Mouse (Mus musculus) central nervous system, embryonic 18 days (tissue): ENCODE measurements around the gene Serinc4. TPM values are rescaled to one million over a fixed set of nuclear protein-coding genes. Genes with fewer than 3 reads are reported as not detected.

Source experiments
- polyA plus RNA-seq: library from polyadenylated mRNA; depleted of rRNA; stranded (reverse); fragments of >200 nt; gene quantifications from 2 replicates; pipeline ENCODE4 v1.2.3, GENCODE M21; 2012; rRNA removed

The Serinc4 gene
- polyA plus RNA-seq, result 5.2 and 5.4 TPM in 2 replicates

DNA sequence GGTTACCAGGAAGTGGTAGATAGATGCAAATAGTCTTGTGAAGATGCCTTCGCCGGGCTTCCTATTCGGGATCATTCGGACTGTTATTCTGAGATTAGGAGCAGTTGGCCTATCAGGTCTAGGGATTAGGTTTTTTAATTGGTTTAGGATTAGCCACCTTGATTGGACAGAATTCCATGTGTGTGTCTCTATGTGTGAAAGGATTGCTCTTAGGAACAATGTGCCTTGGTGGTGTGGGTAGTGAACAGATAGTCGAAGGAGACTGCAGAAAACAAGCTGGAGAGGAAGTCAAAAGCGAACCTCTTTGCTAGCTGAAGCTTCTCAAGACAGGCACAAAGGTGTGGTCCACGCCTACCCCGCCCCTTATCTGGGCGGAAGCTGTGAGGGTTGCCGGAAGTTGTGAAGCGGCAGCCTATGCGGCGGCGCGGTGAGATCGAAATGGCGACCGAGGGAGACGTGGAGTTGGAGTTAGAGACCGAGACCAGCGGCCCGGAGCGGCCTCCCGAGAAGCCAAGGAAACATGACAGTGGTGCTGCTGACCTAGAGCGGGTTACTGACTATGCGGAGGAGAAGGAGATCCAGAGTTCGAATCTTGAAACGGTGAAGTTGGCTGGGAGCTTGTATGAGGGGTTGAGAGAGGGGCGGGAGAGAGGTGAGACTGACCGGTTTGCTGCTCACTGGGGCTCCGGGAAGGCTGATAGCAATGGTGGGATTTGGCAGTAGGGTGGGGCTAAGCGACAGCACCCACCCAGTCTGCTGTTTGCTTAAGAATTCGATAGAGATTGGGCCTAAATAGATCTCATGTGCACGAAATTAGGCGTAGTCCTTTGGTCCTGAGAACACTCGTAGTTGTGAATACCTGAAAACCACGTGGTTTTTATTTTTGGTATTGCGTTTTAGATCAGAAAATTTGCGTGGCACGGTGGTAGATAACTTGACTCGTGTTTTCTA lies at the start of gene Serinc4:
Serinc4 (minus strand) TSS at position 90 of the 951 bp plus-strand sequence.

DNA sequence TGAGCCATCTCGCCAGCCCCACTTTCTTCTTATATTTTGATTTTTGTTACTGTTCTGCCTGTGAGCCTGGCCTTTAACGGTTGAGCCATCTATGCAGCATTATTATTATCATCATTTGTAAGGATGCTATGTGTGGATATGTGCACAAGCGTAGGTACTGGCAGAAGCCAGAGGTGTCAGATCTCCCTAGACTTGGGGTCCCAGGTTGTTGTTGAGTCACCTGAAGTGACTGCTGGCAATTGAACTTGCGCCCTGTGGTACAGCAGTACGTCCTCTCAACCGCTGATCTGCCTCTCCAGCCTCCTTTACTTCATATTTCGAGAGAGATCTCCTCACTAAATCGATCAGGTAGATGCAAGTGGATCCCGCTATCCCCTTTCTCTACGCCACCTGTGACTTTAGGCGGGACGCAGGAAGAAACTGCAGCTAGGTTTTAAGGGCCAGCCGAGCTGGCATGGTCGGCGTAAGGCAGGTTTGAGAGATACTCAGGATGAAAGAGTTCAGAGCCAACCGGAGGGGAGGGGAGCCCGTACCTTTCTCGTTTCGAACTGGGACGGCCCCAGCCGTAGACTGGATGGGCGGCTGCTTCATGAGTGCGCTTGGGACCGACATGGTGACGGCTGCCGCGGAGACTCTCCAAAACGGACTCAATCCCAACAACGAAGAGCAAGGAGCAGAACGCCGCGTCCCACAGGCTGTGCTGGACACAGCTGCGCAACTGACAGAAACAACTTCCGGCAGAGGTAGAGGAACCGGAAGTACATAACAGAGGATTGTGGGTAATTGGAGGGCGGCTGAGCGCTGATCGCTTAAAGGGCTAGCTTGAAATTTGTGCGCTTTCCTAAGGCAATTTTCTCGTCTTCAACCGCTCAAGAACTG lies 17.0 kb upstream of the Serinc4 start, which contains the start of gene Mfap1b:
Mfap1b (minus strand) TSS at position 767 of the 879 bp plus-strand sequence.

DNA sequence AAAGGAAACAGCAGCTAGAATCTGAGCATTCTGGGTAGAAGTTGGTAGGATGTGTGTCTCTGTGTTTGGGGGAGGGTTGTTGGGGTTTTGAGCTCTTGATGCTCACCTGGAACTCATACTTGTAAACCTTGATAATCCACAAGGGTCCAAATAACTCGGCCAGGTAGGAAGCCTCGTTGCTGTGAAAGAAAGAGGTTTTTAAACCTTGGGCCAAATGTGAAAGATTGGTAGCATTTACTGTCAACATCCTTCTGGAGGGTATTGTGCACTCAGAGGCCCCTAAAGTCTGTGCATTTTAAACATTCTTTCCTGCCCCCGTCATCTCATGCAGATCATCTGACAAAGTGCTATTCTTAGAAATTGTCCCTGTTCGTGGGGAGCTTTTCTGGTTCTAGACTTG lies 3.6 kb downstream of the Serinc4 start, which contains the start of gene Hypk:
Hypk (plus strand) TSS at position 301 of the 400 bp plus-strand sequence.

DNA sequence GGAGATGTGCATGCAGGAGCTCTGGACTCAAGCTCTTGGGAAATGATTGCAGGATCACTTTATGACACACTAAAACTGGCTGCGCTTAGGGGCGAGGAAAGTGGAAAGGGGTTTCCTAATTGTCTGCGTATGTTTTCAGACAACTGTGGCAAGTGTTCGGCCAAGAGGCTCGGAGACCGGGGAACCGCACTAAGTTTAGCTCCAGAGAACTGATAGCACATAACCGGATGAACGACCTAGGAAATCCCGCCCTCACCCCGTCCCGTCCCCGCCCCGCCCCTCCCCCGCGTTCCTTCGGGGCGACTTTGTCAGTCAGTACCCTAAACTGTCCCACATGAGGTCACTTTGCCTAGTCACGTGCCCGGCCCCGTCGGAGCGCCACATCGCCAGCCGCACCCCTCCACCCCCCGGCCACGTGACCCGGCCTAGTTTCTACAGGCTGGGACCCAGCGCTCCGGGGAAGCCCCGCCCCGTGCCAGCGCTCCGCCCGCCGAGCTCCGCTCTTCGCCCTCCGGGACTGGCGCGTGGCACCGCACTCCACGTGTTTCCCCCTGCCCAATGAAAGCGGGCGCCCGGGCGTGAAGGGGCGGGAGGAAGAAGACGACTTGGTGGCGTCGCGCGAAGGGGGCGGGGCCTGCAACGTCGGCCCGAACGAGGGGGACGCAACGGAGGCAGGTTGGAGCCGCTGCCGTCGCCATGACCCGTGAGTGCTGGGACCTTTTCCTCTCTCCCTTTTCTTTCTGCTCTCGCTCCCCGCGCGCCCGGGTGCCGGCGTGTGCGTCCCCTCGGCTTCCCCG lies 7.6 kb downstream of the Serinc4 start, which contains the start of gene Serf2:
Serf2 (plus strand) TSS at position 457 of the 797 bp plus-strand sequence.

DNA sequence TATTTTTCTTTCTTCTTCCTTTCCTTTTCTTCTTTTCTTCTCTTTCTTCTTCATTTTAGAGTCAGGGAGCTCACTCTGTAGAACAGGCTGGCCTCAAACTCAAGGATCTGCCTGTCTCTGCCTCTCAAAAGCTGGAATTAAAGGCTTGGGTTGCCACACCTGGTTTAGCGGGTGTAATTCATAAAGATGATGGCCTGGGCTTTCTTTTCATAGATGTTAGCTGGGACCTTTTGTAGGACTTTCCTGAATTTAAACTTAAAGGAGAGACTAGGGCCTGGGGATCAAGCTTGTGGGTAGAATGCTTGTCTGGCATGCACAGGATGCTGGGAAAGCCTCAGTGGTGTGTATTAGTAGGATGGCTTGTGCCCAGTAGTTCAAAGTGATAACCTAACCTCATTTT lies 12.4 kb downstream of the Serinc4 start, which contains the start of gene Ell3:
Ell3 (minus strand) TSS at position 101 of the 400 bp plus-strand sequence.

DNA sequence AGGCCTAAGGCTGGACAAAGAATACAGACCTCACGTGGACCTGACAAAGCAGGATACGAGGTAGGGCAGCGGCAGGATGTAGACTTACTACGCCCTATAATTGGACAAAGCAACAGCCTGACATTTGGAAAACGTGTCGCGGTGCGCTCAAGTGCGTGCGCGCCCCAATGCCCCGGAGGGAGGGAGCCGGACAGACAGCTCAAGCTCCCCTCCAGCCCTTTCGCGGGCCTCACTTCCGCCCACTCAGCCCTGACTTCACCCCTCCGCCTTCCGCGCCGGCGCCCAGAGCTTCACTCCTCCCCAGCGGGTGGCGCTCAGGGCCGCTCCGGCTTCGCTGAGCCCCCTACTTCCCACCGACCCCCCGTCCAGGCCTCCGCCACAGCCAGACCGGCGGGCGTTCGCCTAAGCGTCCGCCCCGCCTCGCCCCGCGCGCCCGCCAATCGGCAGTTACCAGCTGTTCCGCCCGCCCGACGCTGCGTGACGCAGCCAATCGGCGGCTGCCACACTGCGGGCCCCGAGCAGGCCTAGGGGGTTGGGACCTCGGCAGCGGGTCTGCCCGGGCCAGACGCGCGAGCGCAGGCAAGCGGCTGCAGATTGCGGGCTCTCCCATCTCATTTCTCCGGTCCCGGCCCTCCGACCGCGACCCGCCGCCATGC lies 43.1 kb downstream of the Serinc4 start, which contains the start of the genes Pdia3 and Catsper2:
Pdia3 (plus strand) TSS at position 389 of the 656 bp plus-strand sequence.
Catsper2 (minus strand) TSS at position 406 of the 656 bp plus-strand sequence.

Other genes with a start within 250 kb of the Serinc4 start
- 137 and 139 TPM in 2 replicates for gene Trp53bp1, start 185.4 kb downstream of the Serinc4 start, polyA plus RNA-seq
- gene Map1a, start 167.2 kb downstream of the Serinc4 start, polyA plus RNA-seq, result 24.9 and 26.8 TPM in 2 replicates
- gene Ppip5k1, start 101.4 kb downstream of the Serinc4 start, polyA plus RNA-seq, result 27.2 and 30.6 TPM in 2 replicates
- gene Ckmt1, start 99.1 kb downstream of the Serinc4 start, polyA plus RNA-seq, result 87.5 and 102 TPM in 2 replicates
- 0.03 TPM in 2 replicates for gene Strc, start 69.6 kb downstream of the Serinc4 start, polyA plus RNA-seq
- gene Pdia3, start 43.0 kb downstream of the Serinc4 start, polyA plus RNA-seq, result 128 and 143 TPM in 2 replicates
- gene Catsper2, start 43.0 kb downstream of the Serinc4 start, polyA plus RNA-seq, result 6.6 and 7.4 TPM in 2 replicates
- gene Ell3, start 12.5 kb downstream of the Serinc4 start, polyA plus RNA-seq, result 0.24 and 0.28 TPM in 2 replicates
- 306 TPM in 2 replicates for gene Serf2, start 7.6 kb downstream of the Serinc4 start, polyA plus RNA-seq
- 33.0 and 33.8 TPM in 2 replicates for gene Hypk, start 3.5 kb downstream of the Serinc4 start, polyA plus RNA-seq
- gene Mfap1b, start 17.3 kb upstream of the Serinc4 start, polyA plus RNA-seq, result 23.4 and 25.3 TPM in 2 replicates
- gene Mfap1a, start 49.9 kb upstream of the Serinc4 start, polyA plus RNA-seq, result 14.5 and 14.6 TPM in 2 replicates
- 4.5 and 5.0 TPM in 2 replicates for gene Wdr76, start 49.9 kb upstream of the Serinc4 start, polyA plus RNA-seq